Mouse (Mus musculus): ENCODE measurements at regions not wholly inside any gene's neighbourhood (a gene's known extent, or its start where the extent isn't known, plus 50 kb on each side); places are given as distances from the start of the nearest gene placed in this dataset.

DNA sequence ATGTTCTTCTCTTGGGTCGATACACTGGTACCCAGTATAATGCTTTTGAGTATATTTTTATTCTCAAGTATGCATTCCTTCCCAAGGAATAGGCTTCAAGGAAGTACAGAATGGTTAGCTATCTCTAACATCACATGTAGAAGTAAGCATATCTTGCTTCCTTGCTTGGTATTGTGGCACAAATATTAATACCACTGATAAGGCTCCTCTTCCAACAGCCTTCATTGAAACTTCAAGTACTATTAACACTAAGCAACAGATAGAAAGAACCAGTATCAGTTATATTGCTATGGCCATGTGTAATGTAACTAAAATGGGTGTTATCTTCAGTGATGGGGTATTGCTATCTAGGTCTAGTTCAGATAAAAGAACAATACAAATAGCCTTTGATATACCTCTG lies 316.9 kb upstream of the Cdh9 start:
- TF ChIP-seq CTCF (IDR thresholded peaks at IDR 0.05; ENCODE audit: low read depth, low read length) (no peak), GATA1 (IDR thresholded peaks at IDR 0.05; ENCODE audit: borderline replicate concordance, low read length) (no peak), GATA2 (IDR thresholded peaks at IDR 0.05; ENCODE audit: borderline replicate concordance, low read depth, low read length) (no peak)
